Mouse (Mus musculus) thymus, postnatal 0 days (tissue): Measurements from ENCODE around the gene Spsb4. TPM values are rescaled to one million over a fixed set of nuclear protein-coding genes. Genes with fewer than 3 reads are reported as not detected.

Experiments
- DNase-seq: peaks from one replicate; pipeline ENCODE4 v3.0.0-alpha.2; 2015; ENCODE audit warnings: low spot score
- polyA plus RNA-seq: library from polyadenylated mRNA; unstranded; fragments of >200 nt; fragmentation: Nextera tagmentation; extraction: Ambion mirVana; gene quantifications from 2 replicates; pipeline ENCODE4 v1.2.1, GENCODE M21; 2015

Spsb4 gene
- polyA plus RNA-seq = 1.7 and 2.2 TPM in 2 replicates

GRCm38 (mm10) chr9:97018677-97019147 is at the start of gene Spsb4:
Spsb4 (minus strand) TSS chr9:97018843.
- peak; percentile 25 for DNase-seq

- DNase-seq = no peak
Measured at GRCm38 (mm10) chr9:97067761-97068160, 49.1 kb upstream of the Spsb4 start.

- DNase-seq = no peak
Measured at GRCm38 (mm10) chr9:97065885-97066284, 47.2 kb upstream of the Spsb4 start.

- DNase-seq = no peak
Measured at GRCm38 (mm10) chr9:97065216-97065615, 46.6 kb upstream of the Spsb4 start.

- no peak for DNase-seq
Measured at GRCm38 (mm10) chr9:97064161-97064560, 45.5 kb upstream of the Spsb4 start.

- no peak for DNase-seq
Measured at GRCm38 (mm10) chr9:97061696-97062095, 43.1 kb upstream of the Spsb4 start.

GRCm38 (mm10) chr9:97056541-97057338 is 38.1 kb upstream of the Spsb4 start:
- DNase-seq = no peak

GRCm38 (mm10) chr9:97055906-97056305 is 37.3 kb upstream of the Spsb4 start:
- no peak for DNase-seq

GRCm38 (mm10) chr9:97051176-97051575 is 32.5 kb upstream of the Spsb4 start:
- no peak for DNase-seq

GRCm38 (mm10) chr9:97046240-97046639 is 27.6 kb upstream of the Spsb4 start:
- no peak for DNase-seq

GRCm38 (mm10) chr9:97041633-97042032 is 23.0 kb upstream of the Spsb4 start:
- no peak for DNase-seq

GRCm38 (mm10) chr9:97038010-97038409 is 19.4 kb upstream of the Spsb4 start:
- no peak for DNase-seq

- no peak for DNase-seq
Measured at GRCm38 (mm10) chr9:97036656-97037055, 18.0 kb upstream of the Spsb4 start.

GRCm38 (mm10) chr9:97027361-97027760 is 8.7 kb upstream of the Spsb4 start:
- DNase-seq = no peak

- DNase-seq = no peak
Measured at GRCm38 (mm10) chr9:97026006-97026405, 7.4 kb upstream of the Spsb4 start.

- DNase-seq = no peak
Measured at GRCm38 (mm10) chr9:97024451-97024850, 5.8 kb upstream of the Spsb4 start.

- DNase-seq = no peak
Measured at GRCm38 (mm10) chr9:97022948-97023347, 4.3 kb upstream of the Spsb4 start.

- no peak for DNase-seq
Measured at GRCm38 (mm10) chr9:97022371-97022770, 3.7 kb upstream of the Spsb4 start.

GRCm38 (mm10) chr9:97020152-97020551 is 1.5 kb upstream of the Spsb4 start:
- DNase-seq = no peak

- DNase-seq = no peak
Measured at GRCm38 (mm10) chr9:97019686-97020085, 1.0 kb upstream of the Spsb4 start.

GRCm38 (mm10) chr9:97019231-97019630 is 588 bp upstream of the Spsb4 start:
- DNase-seq = no peak

- DNase-seq = peak; percentile 66
Measured at GRCm38 (mm10) chr9:97017811-97018641, 617 bp downstream of the Spsb4 start.
